Mouse (Mus musculus) liver, embryonic 14.5 days (tissue): ENCODE measurements around the gene Onecut1. TPM values are rescaled to one million over a fixed set of nuclear protein-coding genes. Genes with fewer than 3 reads are reported as not detected.

ENCODE experiments used
- ATAC-seq: fragments of 200-750 bp; cut with Nextera tagmentation; 2 replicates; pipeline ENCODE4 v1.8.0; 2017; ENCODE audit warnings: moderate number of reproducible peaks, mild to moderate bottlenecking, moderate library complexity; ENCODE audit not compliant: insufficient read depth
- DNase-seq, 3 experiments: peaks; one replicate each; pipeline ENCODE4 v3.0.0-alpha.2; 2012 to 2013; ENCODE audit warnings: low read depth in 3 of 3, low spot score in 3 of 3
- H3K27ac ChIP-seq: fragments of 300-500 bp; sonication (generic); 2 replicates; pipeline ENCODE4 v1.5.1; 2014; ENCODE audit warnings: moderate library complexity, mild to moderate bottlenecking, control low read depth, inconsistent platforms
- H3K27me3 ChIP-seq: fragments of 300-500 bp; sonication (generic); 2 replicates; pipeline ENCODE4 v1.6.1; 2014; ENCODE audit warnings: mild to moderate bottlenecking, low read length, moderate library complexity; ENCODE audit not compliant: control insufficient read depth, insufficient read depth
- H3K36me3 ChIP-seq: fragments of 300-500 bp; sonication (generic); replicated peaks from 2 replicates; pipeline ENCODE4 v1.6.1; 2014; ENCODE audit warnings: low read depth; ENCODE audit not compliant: control insufficient read depth, insufficient read depth
- H3K4me1 ChIP-seq, 2 experiments: fragments of 200-500 bp in 1 of 2; fragments of 300-500 bp in 1 of 2; sonication (generic) in 1 of 2; replicated peaks; 2 replicates each; pipeline ENCODE4 v1.6.1; 2012 to 2014; ENCODE audit warnings: antibody characterized with exemption in 1 of 2, inconsistent platforms in 1 of 2, low read length in 1 of 2; ENCODE audit not compliant: control insufficient read depth in 2 of 2, insufficient read depth in 2 of 2
- H3K4me2 ChIP-seq: fragments of 300-500 bp; sonication (generic); 2 replicates; pipeline ENCODE4 v1.6.1; 2014; ENCODE audit warnings: low read depth, mild to moderate bottlenecking, control low read depth, moderate library complexity
- H3K4me3 ChIP-seq, 2 experiments: fragments of 200-500 bp in 1 of 2; fragments of 300-500 bp in 1 of 2; sonication (generic) in 1 of 2; 2 replicates each; pipeline ENCODE4 v1.5.1; 2012 to 2014; ENCODE audit warnings: low read depth in 2 of 2, low read length in 2 of 2, mild to moderate bottlenecking in 2 of 2, control low read depth in 1 of 2, inconsistent platforms in 1 of 2, moderate library complexity in 1 of 2; ENCODE audit not compliant: insufficient read depth in 1 of 2
- H3K9ac ChIP-seq: fragments of 300-500 bp; sonication (generic); replicated peaks from 2 replicates; pipeline ENCODE4 v1.6.1; 2014; ENCODE audit warnings: mild to moderate bottlenecking, control low read depth, moderate library complexity
- H3K9me3 ChIP-seq: fragments of 300-500 bp; sonication (generic); 2 replicates; pipeline ENCODE4 v1.6.1; 2016; ENCODE audit warnings: low read length, mixed read lengths; ENCODE audit not compliant: control insufficient read depth
- CTCF ChIP-seq: IDR thresholded peaks from 2 replicates; pipeline ENCODE4 v1.5.1; 2016; ENCODE audit warnings: antibody characterized with exemption, low read depth, control low read depth
- EP300 ChIP-seq: IDR thresholded peaks from 2 replicates; pipeline ENCODE4 v1.6.1; 2016; ENCODE audit warnings: antibody characterized with exemption, low read depth
- WGBS: fragments of 180-500 bp; shearing (Covaris S2); extraction: QIAGEN DNeasy Blood & Tissue Kit; methylation state at CpG from one replicate; pipeline ENCODE4 v1.1.7; 2014; ENCODE audit not compliant: insufficient replicate concordance; 5-methylcytosine and 5-hydroxymethylcytosine counted together
- polyA plus RNA-seq, 2 experiments: library from polyadenylated mRNA; depleted of rRNA in 1 of 2; stranded (reverse) in 1 of 2; unstranded in 1 of 2; fragments of >200 nt; fragmentation: Nextera tagmentation in 1 of 2; extraction: Ambion mirVana in 1 of 2; gene quantifications; 2 replicates each; pipeline versions ENCODE4 v1.2.1 to v1.2.3; 2012 to 2014

Gene Onecut1
- polyA plus RNA-seq, 2 experiments, result 0.77 to 1.1 TPM

- no peak overlapping the region for H3K4me2 ChIP-seq
- H3K4me1 ChIP-seq, result no peaks in the 10 kb centered on the region
- no peaks in the 10 kb centered on the region for H3K36me3 ChIP-seq
- no peaks in the 10 kb centered on the region for H3K9me3 ChIP-seq
- H3K9ac ChIP-seq, result no peak overlapping the region
- no peak overlapping the region for H3K4me3 ChIP-seq
- TF ChIP-seq EP300 (no peak), CTCF (no peak)
- ATAC-seq (no peak), DNase-seq (no peak)
- WGBS, result 5% methylated on average over 1 of the region's 1 CpGs
- H3K27ac ChIP-seq, result no peak overlapping the region
- no peaks in the 10 kb centered on the region for H3K27me3 ChIP-seq
These were observed 59.7 kb downstream of the Onecut1 start for GRCm38 (mm10) chr9:74921422-74921821.

DNA sequence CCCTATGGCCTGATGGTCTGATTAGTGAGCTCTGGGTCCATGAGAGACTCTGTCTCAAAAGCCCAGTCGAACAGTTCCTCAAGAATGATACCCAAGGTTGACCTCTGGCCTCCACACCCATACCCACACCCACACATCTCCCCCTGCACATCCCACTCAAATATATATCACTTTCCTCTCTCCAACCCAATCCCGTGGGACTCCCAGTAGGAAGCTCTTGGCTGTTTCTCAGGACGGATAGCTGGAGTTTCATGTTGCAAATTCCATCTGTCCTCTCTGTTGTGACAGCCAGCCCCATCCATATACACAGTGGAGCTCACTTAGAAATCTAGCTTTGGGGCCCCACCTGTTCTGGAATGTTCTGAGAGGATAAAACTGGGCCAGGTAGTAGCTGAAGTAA is 61.2 kb downstream of the Onecut1 start:
- TF ChIP-seq CTCF (no peak), EP300 (no peak)
- H3K4me3 ChIP-seq, result no peak overlapping the region
- no peak overlapping the region for H3K27ac ChIP-seq
- WGBS, result 47% methylated on average over 3 of the region's 3 CpGs
- H3K27me3 ChIP-seq, result no peaks in the 10 kb centered on the region
- no peak for ATAC-seq
- H3K4me2 ChIP-seq, result no peak overlapping the region
- H3K9me3 ChIP-seq, result no peaks in the 10 kb centered on the region
- no peaks in the 10 kb centered on the region for H3K36me3 ChIP-seq
- no peak overlapping the region for H3K9ac ChIP-seq
- DNase-seq, result no peak
- H3K4me1 ChIP-seq, result no peaks in the 10 kb centered on the region

GRCm38 (mm10) chr9:74923291-74923977 is 61.7 kb downstream of the Onecut1 start:
- WGBS, result 56% methylated on average over 6 of the region's 6 CpGs

DNA sequence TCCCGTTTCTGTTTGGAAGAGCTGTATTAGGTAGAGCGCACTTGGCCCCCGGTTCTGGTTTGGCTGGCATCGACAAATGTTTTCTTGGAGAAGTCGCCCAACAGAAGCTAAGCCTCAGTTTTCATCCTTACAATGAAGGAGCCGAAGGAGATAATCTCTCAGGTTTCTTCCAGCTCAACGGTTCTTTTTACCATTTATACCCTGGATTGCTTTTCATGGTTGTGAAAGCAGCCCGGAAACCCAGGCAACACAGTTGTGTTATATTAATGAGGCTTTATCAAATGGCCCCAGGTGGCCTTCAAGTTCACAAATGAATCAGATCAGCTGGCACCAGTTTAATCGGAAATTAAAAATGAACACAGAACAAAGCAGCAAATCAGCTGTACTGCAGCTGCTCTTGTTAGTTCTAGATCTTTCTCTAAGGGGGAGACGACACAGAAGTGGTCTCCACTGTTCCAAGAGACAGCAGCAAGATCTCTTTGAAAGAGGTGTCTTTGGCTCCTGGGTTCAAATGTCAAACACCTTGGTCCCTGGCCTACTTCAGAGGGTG is 63.6 kb downstream of the Onecut1 start:
- WGBS, result 71% methylated on average over 10 of the region's 10 CpGs
- Histone ChIP-seq H3K4me1 (no peaks in the 10 kb centered on the region), H3K27ac (no peak overlapping the region), H3K4me3 (no peak overlapping the region), H3K27me3 (no peaks in the 10 kb centered on the region), H3K9ac (no peak overlapping the region), H3K4me2 (no peak overlapping the region), H3K9me3 (no peaks in the 10 kb centered on the region), H3K36me3 (no peaks in the 10 kb centered on the region)
- ATAC-seq (no peak), DNase-seq (no peak)
- TF ChIP-seq EP300 (no peak), CTCF (no peak)

More at GRCm38 (mm10) chr9:74923291-74923977, 61.7 kb downstream of the Onecut1 start:
- Histone ChIP-seq H3K27me3 (no peaks in the 10 kb centered on the region), H3K4me3 (no peak overlapping the region), H3K27ac (no peak overlapping the region), H3K9ac (no peak overlapping the region), H3K9me3 (no peaks in the 10 kb centered on the region), H3K36me3 (no peaks in the 10 kb centered on the region), H3K4me2 (no peak overlapping the region), H3K4me1 (no peaks in the 10 kb centered on the region)
- ATAC-seq, result no peak
- TF ChIP-seq EP300, result no peak
- no peak for DNase-seq

GRCm38 (mm10) chr9:74929981-74930423 is 68.3 kb downstream of the Onecut1 start:
- 65% methylated on average over 4 of the region's 4 CpGs for WGBS
- Histone ChIP-seq H3K36me3 (no peaks in the 10 kb centered on the region), H3K9ac (no peak overlapping the region), H3K4me3 (no peak overlapping the region), H3K4me2 (no peak overlapping the region), H3K27ac (no peak overlapping the region), H3K27me3 (no peaks in the 10 kb centered on the region), H3K4me1 (no peaks in the 10 kb centered on the region), H3K9me3 (no peaks in the 10 kb centered on the region)
- DNase-seq (no peak), ATAC-seq (no peak)
- TF ChIP-seq CTCF, result no peak
- no peak for TF ChIP-seq EP300
